Mouse (Mus musculus) common myeloid progenitor, adult 5-6 weeks (primary cell): ENCODE measurements around the gene Gm12184. TPM values are rescaled to one million over a fixed set of nuclear protein-coding genes. Genes with fewer than 3 reads are reported as not detected.

Experiments used
- ATAC-seq: replicated peaks from 2 replicates; pipeline ENCODE4 v1.8.0; 2016; ENCODE audit warnings: low read depth, mild to moderate bottlenecking, moderate TSS enrichment, inconsistent platforms; ENCODE audit not compliant: poor library complexity, severe bottlenecking
- total RNA-seq: library from RNA; stranded (forward); fragments of 200-1000, 187-1606 nt; gene quantifications from 2 replicates; pipeline ENCODE4 v1.2.3, GENCODE M21; 2017

Gm12184 gene
- total RNA-seq, 1 experiment from 2014 or later = 48.6 TPM

DNA sequence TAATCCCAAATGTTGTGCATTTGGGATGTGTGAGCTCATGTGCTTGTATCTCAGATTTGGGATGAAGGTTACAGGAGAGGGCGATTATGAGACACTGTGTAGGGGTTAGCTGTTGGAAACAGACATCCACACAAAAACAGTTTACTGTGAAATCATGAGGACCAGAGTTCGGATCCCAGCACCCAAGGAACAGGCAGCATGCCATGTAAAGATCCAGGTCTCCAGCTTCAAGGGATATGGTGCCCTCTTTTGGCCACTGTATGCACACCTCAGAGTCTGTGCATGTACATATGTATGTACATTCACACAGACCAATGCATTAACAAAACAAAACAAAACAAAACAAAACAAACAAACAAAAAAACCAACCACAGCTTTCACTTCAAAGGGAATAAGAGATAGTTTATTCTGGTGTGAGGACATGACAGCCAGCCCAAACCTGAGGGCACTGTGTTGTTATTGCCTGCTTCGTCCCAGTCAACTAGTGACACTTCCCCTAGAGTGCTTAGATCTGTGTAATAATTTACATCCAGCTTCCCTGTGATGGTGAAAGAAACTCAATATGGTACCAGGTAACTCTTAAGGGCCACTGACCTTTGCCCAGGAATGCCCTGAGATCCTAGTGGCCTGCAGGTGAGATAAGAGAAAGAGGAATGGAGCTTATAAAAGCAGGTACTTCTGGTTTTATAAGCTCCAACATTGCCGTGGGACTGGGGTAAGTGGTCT lies 25.0 kb upstream of the Gm12184 start:
- ATAC-seq = no peak

DNA sequence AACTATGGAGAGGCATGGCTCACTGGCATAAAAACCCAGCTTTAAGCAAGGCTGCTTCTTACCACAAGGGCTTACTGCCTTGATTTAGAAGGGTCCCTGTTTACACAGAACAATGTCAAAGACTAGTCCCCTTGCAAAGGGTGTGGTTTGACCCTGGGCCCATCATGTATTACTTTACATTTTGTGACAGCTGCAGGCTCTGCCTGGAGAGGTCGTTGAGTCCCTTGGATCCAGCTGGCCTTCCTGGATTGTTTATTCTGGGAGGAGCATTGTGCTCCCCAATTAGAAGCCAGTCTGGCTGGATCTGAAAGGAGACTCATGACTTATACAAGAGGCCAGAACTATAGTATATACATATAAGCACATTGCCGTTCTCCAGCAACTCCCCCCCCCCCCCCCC lies 23.8 kb upstream of the Gm12184 start:
- ATAC-seq = no peak

DNA sequence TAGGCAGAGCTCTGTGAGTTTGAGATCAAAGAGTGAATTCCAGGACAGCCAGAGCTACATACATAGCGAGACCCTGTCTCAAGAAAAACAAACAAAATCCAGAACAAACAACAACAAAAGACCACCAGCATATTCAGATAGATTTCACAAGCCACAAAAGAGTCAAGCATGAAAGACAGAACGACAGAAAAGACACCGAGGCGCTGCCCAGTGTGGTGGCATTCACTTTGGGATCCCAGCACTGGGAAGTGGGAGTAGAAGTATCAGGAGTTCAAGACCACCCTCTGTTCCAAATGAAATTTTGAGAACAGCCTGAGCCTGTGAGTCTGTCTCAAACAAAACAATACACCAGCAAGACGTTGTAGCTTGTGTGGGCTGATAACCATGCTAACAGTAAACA lies 20.4 kb upstream of the Gm12184 start:
- ATAC-seq = no peak

DNA sequence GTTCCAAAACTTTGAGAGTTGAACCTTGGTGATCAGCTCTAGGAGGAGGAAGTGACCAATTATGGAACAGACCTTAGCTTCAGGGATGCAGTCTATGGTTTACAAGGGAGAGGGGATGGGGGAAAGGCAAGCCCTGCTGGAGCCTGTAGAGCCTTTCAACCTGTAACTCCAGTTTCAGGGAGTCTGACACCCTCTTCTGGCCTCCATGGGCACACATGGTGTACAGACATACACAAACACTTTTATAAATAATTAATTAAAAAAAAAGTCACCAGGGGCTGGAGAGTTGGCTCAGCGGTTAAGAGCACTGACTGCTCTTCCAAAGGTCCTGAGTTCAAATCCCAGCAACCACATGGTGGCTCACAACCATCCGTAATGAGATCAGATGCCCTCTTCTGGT lies 19.9 kb upstream of the Gm12184 start:
- peak; percentile 38; the same call in 1 of the 2 replicates for ATAC-seq

DNA sequence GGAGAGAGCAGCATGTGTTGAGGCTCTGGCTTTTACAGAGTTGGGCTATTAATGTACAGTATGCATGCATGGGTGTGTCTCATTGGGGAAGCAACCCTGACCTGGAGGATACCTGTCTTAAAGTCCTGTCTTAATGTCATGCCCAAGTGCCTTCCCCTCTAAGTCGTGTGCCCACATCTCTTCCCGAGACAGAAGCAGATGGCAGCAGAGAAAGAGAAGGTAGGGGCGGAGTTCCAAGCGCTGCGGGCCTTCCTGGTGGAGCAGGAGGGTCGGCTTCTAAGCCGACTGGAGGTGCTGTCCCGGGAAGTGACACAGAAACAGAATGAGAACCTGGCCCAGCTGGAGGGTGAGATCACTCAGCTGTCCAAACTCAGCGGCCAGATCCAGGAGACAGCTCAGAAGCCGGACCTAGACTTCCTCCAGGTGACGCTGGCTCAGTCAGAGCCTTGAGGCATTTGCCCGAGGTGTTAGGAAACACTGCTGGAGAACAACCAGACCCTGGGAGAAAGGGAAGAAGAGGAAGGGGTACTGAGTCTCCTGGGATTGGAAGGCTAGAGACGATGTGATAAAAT lies 18.9 kb upstream of the Gm12184 start:
- ATAC-seq = no peak

DNA sequence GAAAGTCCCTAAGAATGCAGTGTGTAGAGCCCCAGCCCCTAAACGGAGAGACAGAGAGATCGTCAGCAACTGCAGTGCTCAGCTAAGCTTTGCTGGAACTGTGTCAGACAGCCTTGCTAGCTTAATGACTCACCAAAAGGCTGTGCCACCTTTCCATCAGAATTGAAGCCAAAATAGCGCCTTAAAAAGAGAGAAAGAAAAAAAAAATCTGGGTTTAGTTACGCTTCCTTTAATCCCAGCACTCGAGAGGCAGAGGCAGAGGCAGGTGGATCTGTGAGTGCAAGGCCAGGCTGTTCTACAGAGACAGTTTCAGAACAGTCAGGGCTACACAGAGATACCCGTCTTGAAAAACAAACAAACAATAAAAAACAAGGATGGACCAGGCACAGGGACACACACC lies 17.9 kb upstream of the Gm12184 start:
- ATAC-seq = no peak

DNA sequence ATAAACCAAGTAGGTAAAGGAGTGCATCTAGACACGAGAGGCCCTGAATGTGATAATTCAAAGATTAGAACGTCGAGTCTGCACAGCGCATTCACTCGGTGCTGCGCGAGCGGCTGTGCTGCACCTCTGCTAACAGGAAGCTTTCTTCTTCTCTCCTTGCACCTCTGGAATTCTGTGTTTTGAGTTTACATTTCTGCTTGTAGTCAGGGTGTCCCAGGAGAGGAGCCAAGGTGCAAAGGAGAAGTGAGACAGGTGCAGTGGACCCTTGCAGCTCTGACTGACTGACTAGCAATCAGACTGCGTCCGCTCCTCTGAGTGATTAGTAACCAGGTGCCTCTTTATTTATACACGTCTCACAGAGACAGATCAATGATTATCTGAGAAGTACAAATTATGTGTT lies 16.7 kb upstream of the Gm12184 start:
- ATAC-seq = no peak

DNA sequence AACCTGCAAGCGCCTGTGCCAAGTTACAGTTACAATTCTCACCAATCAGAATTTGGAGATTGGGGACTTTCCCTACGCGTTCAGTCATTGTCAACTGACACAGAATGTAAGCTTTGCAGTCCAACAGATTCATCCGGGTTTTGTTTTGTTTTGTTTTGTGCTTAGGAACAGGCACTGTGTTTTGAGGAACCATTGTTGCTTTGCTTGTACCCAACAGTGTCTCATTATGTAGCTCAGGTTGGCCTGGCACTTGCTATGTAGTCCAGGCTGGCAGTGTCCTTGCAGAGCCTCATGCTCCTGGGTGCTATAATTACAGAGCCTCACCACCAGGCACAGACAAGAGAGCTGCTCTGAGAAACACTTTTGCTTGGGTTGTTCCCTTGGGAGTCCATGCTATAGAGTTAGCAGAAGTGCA lies 15.9 kb upstream of the Gm12184 start:
- ATAC-seq = no peak

DNA sequence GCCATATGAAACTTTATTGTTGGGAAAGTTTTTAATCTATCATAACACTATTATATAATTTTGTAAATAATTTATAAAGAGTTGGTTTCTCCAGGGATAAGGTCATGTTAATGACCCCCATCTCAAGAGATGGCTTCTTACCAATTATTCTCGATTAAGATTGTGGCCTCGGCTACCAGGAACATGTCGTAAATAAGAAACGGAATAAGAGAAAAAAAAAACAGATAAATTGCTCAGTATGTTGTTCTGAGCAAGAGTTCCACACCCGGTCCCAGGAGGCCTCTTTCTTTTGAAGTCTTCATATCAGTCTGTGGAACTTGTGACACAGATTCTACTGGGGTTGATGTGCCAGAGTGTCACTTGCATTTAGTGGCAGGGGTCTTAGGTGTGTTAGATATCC lies 14.8 kb upstream of the Gm12184 start:
- ATAC-seq = no peak

DNA sequence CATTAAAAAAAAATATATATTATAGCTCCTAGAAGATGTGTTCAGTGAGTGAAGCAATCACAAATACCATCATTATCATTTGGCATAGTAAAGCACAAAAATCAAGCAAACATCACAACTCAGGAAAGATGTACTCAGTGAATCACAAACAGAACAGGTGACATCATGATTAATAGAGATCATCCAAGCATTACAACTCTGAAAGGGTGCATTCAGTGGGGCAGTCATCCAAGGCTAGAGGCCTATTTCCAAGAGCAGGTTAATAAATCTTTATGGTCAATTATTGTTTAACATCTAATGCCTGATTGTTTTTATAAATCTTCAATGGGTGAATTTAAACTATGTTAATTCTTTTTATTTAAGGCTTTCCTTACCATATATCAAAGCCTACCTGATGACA lies 14.3 kb upstream of the Gm12184 start:
- ATAC-seq = no peak

DNA sequence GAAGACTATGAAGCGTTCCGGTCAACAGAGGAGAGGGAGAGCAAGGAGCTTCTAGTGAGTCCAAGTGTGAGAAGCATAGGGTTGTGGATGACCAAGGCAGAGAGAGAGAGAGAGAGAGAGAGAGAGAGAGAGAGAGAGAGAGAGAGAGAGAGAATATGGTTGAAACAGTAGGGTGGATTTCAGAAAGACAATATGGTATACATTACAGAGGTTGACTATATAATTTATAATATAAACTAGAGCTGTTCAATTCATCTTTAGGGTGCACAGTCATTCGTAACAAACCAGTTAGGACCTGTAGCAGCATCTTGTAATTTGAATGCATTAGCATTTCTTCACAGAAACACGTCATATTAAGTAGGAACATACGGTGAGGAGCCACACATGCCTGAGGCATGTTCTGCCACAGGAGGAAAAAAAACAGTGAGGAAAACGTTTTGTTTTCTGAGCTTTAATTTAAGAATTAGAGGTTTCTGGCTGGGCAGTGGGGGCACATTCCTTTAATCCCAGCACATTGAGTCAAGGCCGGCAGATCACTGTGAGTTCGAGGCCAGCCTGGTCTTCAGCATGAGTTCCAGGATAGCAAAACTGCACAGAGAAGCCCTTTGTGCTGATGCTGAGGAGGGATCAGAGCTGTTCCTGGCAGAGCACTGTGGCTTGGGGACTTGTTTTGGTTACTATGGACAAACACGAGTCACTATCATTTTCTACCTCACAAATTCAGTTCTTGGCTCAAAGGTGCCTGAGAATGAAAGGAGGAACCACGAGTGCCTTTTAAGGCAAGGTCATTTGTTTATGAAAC lies 12.6 kb upstream of the Gm12184 start:
- ATAC-seq = no peak

DNA sequence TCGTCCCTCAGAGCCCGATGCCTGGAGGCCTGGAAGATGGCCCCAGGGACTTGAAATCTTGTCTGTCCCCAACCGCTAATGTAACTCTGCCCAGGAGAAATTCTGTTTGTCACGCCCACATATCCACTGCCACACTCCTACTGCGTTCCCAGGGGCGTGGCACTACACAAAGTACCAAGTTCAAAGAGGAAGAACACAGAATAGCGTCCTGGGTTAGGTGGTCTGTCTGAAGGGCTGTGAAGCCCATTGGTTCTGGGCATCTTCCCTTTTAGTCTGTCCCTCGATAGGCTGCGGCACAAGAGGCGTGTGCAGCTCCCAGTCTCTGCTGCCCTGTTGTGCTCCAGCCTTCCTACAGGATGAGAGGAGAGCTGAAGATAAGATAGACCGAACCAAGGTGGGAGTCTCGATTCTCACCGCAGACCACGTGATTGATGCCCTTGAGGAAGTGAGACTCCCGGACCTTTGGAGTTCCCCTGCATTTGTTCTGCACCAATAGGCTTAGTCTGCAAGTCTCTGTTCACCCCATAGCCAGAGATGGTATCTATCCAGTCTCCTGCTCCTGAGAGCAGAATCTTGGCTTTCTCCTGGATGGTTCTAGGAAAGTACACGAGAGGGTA lies 11.8 kb upstream of the Gm12184 start:
- ATAC-seq = peak; percentile 73

DNA sequence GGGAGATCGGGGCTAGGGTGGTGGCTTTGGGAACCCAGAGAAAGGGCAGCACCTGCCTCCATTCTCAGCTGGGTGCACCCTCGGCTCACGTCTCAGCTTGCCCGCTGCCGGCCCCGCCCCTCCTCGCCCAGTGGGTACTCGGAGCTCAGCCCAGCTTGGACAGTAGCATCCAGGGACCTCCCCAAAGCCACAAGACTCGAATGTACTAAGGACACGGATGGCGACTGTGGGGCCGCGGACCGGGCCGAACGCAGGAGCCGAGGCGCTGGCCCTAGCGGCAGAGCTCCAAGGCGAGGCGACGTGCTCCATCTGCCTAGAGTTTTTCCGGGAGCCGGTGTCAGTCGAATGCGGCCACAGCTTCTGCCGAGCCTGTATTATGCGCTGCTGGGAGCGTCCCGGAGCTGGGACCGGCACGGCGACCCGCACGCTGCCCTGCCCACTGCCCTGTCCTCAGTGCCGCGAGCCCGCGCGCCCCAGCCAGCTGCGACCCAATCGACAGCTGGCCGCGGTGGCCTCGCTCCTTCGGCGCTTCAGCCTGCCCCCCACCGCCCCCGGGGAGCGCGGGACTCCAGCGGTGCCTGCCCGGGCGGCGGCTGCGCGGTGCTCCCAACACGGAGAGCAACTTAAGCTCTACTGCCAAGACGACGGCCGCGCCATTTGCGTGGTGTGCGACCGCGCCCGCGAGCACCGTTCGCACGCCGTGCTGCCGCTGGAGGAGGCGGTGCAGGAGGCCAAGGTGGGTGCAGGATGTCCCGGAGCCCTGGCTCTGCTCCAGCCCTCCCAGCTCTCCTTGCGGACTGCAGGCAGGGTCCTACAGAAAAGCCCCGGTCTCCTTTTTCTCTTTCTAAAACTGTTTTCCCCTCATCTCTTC lies 11.1 kb upstream of the Gm12184 start:
- peak; percentile 15; the same call in 1 of the 2 replicates for ATAC-seq

DNA sequence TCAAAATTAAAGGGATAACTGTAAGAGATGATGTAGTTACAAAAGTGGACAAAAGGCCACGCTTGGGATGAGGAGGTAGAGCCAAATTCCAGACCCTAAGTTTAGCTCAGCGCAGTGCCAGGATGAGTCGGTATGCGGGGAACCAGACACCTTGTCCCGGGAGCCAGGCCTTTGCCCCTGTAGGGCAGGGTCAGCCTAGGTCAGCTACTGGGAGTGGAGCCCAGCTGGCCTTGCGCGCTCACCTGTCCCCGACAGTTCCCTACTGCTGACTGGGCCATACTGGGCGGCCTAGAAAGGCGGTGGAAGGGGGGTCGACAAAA lies 10.5 kb upstream of the Gm12184 start:
- ATAC-seq = no peak

DNA sequence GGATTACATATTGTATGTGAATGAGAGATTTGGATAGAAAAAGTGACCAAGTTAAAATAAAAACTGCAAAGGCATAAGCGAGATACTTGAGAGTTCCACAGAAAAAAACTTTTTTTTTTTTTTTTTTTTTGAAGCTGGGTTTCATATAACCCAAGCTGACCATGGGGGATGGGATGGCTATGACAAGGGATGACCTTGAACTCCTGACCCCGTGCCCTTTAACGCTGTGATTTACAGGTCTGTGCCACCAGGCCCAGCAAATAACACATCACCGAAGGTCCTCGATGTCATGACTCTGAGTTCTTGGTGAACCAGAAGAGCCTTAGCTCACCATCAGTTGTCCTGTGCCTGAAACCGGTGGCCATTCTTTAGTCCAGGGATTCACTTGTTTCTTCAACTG lies 9.5 kb upstream of the Gm12184 start:
- ATAC-seq = no peak

DNA sequence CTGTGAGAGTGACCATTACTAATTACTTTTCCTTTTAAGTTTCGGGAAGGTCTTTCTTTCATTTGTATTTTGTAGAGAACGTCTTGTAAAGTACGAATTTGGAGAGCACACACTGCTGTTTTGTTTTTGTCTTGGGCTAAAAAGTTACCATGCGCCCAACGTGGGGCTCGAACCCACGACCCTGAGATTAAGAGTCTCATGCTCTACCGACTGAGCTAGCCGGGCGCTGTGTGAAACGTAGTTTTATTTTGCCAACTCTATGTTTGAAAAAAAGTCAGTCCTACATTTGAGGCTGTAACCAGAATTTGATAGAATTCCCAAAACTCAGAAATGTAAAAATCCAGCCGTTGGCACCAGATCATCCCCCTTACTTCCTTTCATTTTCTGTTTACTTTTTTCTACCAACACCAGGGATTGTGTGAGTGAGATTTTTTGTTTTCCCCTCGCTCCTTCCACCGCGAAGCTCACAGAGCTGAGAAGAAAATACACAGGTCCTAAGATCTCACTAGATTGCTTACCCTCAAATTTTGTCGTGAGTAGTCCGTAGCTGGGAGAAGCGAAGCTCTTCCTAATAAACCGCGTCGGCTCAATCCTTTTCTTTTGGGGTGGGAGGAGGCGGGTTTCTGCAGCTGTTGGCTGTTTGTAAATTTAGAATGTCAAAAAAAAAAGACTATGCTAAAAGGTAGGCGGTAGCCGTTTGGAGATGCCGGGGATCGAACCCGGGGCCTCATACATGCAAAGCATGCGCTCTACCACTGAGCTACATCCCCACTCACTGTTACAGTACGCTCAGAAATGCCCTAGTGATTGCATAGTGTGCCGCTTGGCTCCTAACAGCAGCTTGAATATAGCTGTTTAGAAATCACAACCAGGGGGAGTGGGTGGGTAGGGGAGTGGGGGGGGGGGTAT lies 7.5 kb upstream of the Gm12184 start:
- peak; percentile 58 for ATAC-seq

DNA sequence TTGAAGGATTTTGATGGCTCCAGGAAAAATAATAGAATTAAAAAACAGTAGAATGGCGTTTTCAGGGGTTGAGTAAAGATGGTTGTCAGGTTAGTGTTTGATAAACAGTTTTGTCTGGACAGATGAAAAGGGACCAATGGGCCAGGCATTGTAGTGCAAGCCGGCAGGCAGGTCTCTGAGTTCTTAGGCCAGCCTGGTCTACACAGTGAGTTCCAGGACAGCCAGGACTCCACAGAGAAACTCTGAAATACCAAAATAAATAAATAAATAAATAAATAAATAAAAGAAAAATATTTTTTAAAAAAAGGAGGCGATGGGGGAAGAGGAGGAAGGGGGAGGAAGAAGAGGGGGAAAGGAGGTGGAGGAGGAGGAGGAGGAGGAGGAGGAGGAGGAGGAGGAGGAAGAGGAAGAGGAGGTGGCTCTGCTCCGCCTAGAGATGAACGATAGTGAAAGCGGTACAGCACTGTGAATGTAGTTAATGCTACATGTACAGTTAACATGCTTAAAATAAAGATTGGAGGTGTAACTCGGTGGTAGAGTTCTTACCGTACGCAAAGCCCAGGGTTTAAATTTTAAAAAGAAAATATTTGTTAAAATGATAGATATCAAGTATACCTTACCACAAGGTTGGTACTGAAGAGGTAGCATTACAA lies 6.7 kb upstream of the Gm12184 start:
- no peak for ATAC-seq

DNA sequence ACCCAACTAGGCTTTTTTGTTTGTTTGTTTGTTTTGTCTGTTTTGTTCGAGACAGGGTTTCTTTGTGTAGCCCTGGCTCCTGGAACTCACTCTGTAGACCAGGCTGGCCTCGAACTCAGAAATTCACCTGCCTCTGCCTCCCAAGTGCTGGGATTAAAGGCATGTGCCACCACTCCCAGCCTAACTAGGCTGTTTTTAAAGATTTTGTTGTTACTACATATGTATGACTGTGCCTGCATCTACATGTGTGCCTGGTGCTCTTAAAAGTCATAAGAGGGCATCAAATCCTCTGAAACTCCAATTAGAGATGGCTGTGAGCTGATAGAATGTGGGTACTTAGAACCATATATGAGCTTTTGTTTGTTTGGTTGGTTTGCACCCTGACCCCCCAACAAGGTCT lies 4.8 kb upstream of the Gm12184 start:
- ATAC-seq = no peak

DNA sequence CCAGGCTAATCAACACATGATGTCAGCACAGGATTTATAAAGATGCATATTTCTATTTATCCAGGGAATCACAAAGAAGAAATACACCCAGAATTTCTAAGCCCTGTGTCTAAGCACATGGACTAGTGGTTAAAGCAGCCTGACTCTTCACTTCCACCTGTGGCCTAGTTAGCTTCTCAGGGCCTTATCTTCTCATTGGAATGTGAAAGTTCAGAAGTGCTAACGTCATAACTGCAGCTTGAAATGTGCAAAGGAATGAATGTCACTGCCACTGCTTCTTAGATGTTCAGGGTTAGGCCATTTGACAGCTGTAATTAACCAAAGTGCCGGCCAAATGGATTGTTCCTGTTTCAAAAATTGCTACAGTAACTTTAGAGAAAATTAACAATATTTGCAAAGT lies 3.8 kb upstream of the Gm12184 start:
- no peak for ATAC-seq
